Comparison of ENCODE assay signal across 8 mouse cellular contexts in the genomic region with DNA sequence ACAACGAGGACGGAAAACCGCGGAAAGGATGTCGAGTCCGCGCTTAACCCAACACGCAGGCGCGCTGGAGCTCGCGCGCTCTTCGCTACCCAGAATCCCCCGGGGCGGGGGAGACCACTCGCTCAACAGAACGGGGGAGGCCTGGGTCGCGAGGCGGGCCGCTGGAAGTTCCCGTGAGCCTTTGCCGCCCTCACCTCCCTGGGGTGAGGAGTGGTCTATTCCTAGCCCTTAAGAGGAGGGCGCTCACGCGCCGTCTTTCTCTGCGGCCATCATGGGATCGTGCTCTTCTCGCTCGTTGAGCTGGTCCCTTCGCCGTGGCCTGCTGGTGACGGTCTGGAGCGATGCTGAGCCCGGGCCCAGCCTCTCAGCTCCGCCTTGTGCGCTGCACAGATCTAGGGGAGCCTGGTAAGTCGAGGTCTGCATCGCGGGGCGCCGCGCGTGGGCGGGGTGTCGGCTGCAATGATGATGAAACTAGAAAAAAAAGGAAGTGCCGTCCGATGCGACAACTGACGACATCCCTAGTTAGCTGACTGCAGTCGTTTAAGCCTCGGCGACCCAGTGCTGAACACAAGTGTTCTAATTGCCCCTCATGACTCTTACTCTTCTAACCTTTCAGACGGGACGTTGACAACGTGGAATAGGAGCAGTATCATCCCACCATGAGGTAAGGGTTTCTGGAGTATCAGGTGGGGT. TPM values are rescaled to one million over a fixed set of nuclear protein-coding genes. Genes with fewer than 3 reads are reported as not detected.
A peak's percentile ranks its signal among the peaks of the same experiment; 100 is the strongest.
DNase-seq lines count a peak whose midpoint lies in the region; ATAC-seq and TF ChIP-seq lines count a peak whose summit lies in the region.

No protein-coding gene starts in this region.

- WGBS in forebrain, embryonic 12.5 days, result under 1% methylated on average over 58 of the region's 58 CpGs
- WGBS in large intestine, adult 2 months, result under 1% methylated on average over 58 of the region's 58 CpGs
- under 1% methylated on average over 58 of the region's 58 CpGs for WGBS in liver, postnatal 0 days (ENCODE audit: insufficient replicate concordance)
- under 1% methylated on average over 58 of the region's 58 CpGs for WGBS in neural tube, embryonic 14.5 days

- H3K4me3 ChIP-seq in E14TG2a.4 (replicated peaks; ENCODE audit: low read length), result peak overlapping the region; percentile 87
- peak overlapping the region; percentile 86 for H3K4me3 ChIP-seq in forebrain, embryonic 12.5 days (replicated peaks)
- peak overlapping the region; percentile 83 for H3K4me3 ChIP-seq in liver, postnatal 0 days (ENCODE audit: low read depth, low read length)
- peak overlapping the region; percentile 91 for H3K4me3 ChIP-seq in neural tube, embryonic 14.5 days (ENCODE audit: low read depth, low read length)

- DNase-seq in c-Kit-positive CD71-positive TER-119-positive erythroid progenitor cells, embryonic 14.5 days (ENCODE audit: low spot score), result peak; percentile 97
- DNase-seq in heart, postnatal 10 days, result peak; percentile 97 to 98
- peak; percentile 80 for DNase-seq in large intestine, adult 2 months (ENCODE audit: low read depth, low spot score)
- DNase-seq in liver, postnatal 0 days, result peak; percentile 97
- peak; percentile 97 for DNase-seq in testis, postnatal 10 days (ENCODE audit: low spot score)

- peak overlapping the region; percentile 97 for H3K9ac ChIP-seq in forebrain, embryonic 12.5 days
- H3K9ac ChIP-seq in liver, postnatal 0 days (replicated peaks), result peak overlapping the region; percentile 85
- H3K9ac ChIP-seq in neural tube, embryonic 14.5 days (replicated peaks; ENCODE audit: low read depth, low read length), result peak overlapping the region; percentile 99

- H3K27me3 ChIP-seq in E14TG2a.4 (ENCODE audit: insufficient read depth, low read length), result no peaks in the 10 kb centered on the region
- H3K27me3 ChIP-seq in forebrain, embryonic 12.5 days, result no peaks in the 10 kb centered on the region
- no peaks in the 10 kb centered on the region for H3K27me3 ChIP-seq in liver, postnatal 0 days (ENCODE audit: insufficient read depth, low read length)
- no peaks in the 10 kb centered on the region for H3K27me3 ChIP-seq in neural tube, embryonic 14.5 days (ENCODE audit: control insufficient read depth, insufficient read depth, low read length)

- TF ChIP-seq EP300 in liver, postnatal 0 days (IDR thresholded peaks at IDR 0.05; ENCODE audit: low read depth), result peak; percentile 75; the same call in 1 of the 2 replicates

- H3K27ac ChIP-seq in forebrain, embryonic 12.5 days, result peak overlapping the region; percentile 95
- H3K27ac ChIP-seq in liver, postnatal 0 days (ENCODE audit: low read depth), result peak overlapping the region; percentile 96
- peak overlapping the region; percentile 92 for H3K27ac ChIP-seq in neural tube, embryonic 14.5 days (ENCODE audit: low read depth, low read length)

- peaks cover 49% of the 10 kb centered on the region for H3K36me3 ChIP-seq in E14TG2a.4 (ENCODE audit: insufficient read depth, low read length)
- H3K36me3 ChIP-seq in forebrain, embryonic 12.5 days (replicated peaks), result peaks cover 40% of the 10 kb centered on the region
- H3K36me3 ChIP-seq in liver, postnatal 0 days (replicated peaks; ENCODE audit: insufficient read depth, low read length), result peaks cover 38% of the 10 kb centered on the region
- peaks cover 38% of the 10 kb centered on the region for H3K36me3 ChIP-seq in neural tube, embryonic 14.5 days (ENCODE audit: control insufficient read depth, insufficient read depth, low read length)

- no peaks in the 10 kb centered on the region for H3K9me3 ChIP-seq in E14TG2a.4 (ENCODE audit: low read length)
- H3K9me3 ChIP-seq in forebrain, embryonic 12.5 days, result no peaks in the 10 kb centered on the region
- no peaks in the 10 kb centered on the region for H3K9me3 ChIP-seq in liver, postnatal 0 days (ENCODE audit: low read length)
- no peaks in the 10 kb centered on the region for H3K9me3 ChIP-seq in neural tube, embryonic 14.5 days (ENCODE audit: control insufficient read depth, low read length)

- ATAC-seq in forebrain, embryonic 12.5 days (ENCODE audit: low FRiP score), result peak; percentile 96
- ATAC-seq in liver, postnatal 0 days, result peak; percentile 95
- ATAC-seq in neural tube, embryonic 14.5 days (ENCODE audit: low read depth), result peak; percentile 95

- no peak for TF ChIP-seq CTCF in E14TG2a.4 (conservative IDR thresholded peaks at IDR 0.05; ENCODE audit: low read length)
- TF ChIP-seq CTCF in liver, postnatal 0 days (IDR thresholded peaks at IDR 0.05; ENCODE audit: low read depth), result peak; percentile 38

- H3K4me1 ChIP-seq in E14TG2a.4 (replicated peaks; ENCODE audit: low read depth, low read length), result peaks cover 49% of the 10 kb centered on the region
- peaks cover 50% of the 10 kb centered on the region for H3K4me1 ChIP-seq in forebrain, embryonic 12.5 days
- H3K4me1 ChIP-seq in liver, postnatal 0 days (ENCODE audit: insufficient read depth), result peaks cover 22% of the 10 kb centered on the region
- peaks cover 33% of the 10 kb centered on the region for H3K4me1 ChIP-seq in neural tube, embryonic 14.5 days (ENCODE audit: control insufficient read depth, insufficient read depth, low read length)

- intact Hi-C loops in heart, postnatal 10 days (cut with DNase I), result loop anchor here (1.0 to 5.0 kb wide), 2 partner anchors 52 to 145 kb away; a partner anchor contains a TSS

- peak overlapping the region; percentile 67 for H3K4me2 ChIP-seq in forebrain, embryonic 12.5 days
- H3K4me2 ChIP-seq in liver, postnatal 0 days (ENCODE audit: low read depth, low read length), result peak overlapping the region; percentile 79
- H3K4me2 ChIP-seq in neural tube, embryonic 14.5 days (ENCODE audit: low read depth, low read length), result peak overlapping the region; percentile 95

RNA-seq across cellular contexts. Expression of a gene that starts 28.5 kb away (rescaled TPM):
- 6.4 and 7.3 TPM in 2 replicates for polyA plus RNA-seq in forebrain, embryonic 12.5 days (2016; fragmentation: Nextera tagmentation; extraction: Ambion mirVana)
- 1 to 10 TPM; 4.3 to 4.5 TPM for total RNA-seq in heart, postnatal 10 days (2021)
- 8.7 and 9.0 TPM in 2 replicates for polyA plus RNA-seq in large intestine, adult 2 months (2012; rRNA removed)
- polyA plus RNA-seq in liver, postnatal 0 days (2015; fragmentation: Nextera tagmentation; extraction: Ambion mirVana), result 4.7 and 5.4 TPM in 2 replicates
- polyA plus RNA-seq in neural tube, embryonic 14.5 days (2014; fragmentation: Nextera tagmentation; extraction: Ambion mirVana), result 25.1 and 25.8 TPM in 2 replicates

RNA-seq across cellular contexts. Expression of a gene that starts 45.6 kb away (rescaled TPM):
- polyA plus RNA-seq in forebrain, embryonic 12.5 days (2016; fragmentation: Nextera tagmentation; extraction: Ambion mirVana), result 12.6 and 15.1 TPM in 2 replicates
- total RNA-seq in heart, postnatal 10 days (2021), result 10 to 100 TPM; 12.0 to 12.3 TPM
- polyA plus RNA-seq in large intestine, adult 2 months (2012; rRNA removed), result 72.9 and 87.9 TPM in 2 replicates
- polyA plus RNA-seq in liver, postnatal 0 days (2015; fragmentation: Nextera tagmentation; extraction: Ambion mirVana), result 1.1 and 1.3 TPM in 2 replicates
- 10.1 and 10.5 TPM in 2 replicates for polyA plus RNA-seq in neural tube, embryonic 14.5 days (2014; fragmentation: Nextera tagmentation; extraction: Ambion mirVana)

RNA-seq across cellular contexts. Expression of a gene that starts 45.7 kb away (rescaled TPM):
- 36.8 and 38.1 TPM in 2 replicates for polyA plus RNA-seq in forebrain, embryonic 12.5 days (2016; fragmentation: Nextera tagmentation; extraction: Ambion mirVana)
- 10 to 100 TPM; 10.8 to 15.8 TPM for total RNA-seq in heart, postnatal 10 days (2021)
- 36.1 and 46.8 TPM in 2 replicates for polyA plus RNA-seq in large intestine, adult 2 months (2012; rRNA removed)
- 7.8 and 9.6 TPM in 2 replicates for polyA plus RNA-seq in liver, postnatal 0 days (2015; fragmentation: Nextera tagmentation; extraction: Ambion mirVana)
- 25.9 and 27.4 TPM in 2 replicates for polyA plus RNA-seq in neural tube, embryonic 14.5 days (2014; fragmentation: Nextera tagmentation; extraction: Ambion mirVana)

RNA-seq across cellular contexts. Expression of a gene that starts 51.8 kb away (rescaled TPM):
- 3,704 and 3,828 TPM in 2 replicates for polyA plus RNA-seq in forebrain, embryonic 12.5 days (2016; fragmentation: Nextera tagmentation; extraction: Ambion mirVana)
- total RNA-seq in heart, postnatal 10 days (2021), result 100 to 1,000 TPM; 678 to 750 TPM
- polyA plus RNA-seq in large intestine, adult 2 months (2012; rRNA removed), result 1,797 and 2,293 TPM in 2 replicates
- polyA plus RNA-seq in liver, postnatal 0 days (2015; fragmentation: Nextera tagmentation; extraction: Ambion mirVana), result 1,161 and 1,214 TPM in 2 replicates
- polyA plus RNA-seq in neural tube, embryonic 14.5 days (2014; fragmentation: Nextera tagmentation; extraction: Ambion mirVana), result 4,516 and 4,600 TPM in 2 replicates

Comparison
In these comparisons a context has a peak if more than half of its experiments do, and no peak if none do; other contexts are left out.
1. Peak in every context shown above with its lines: DNase-seq, ATAC-seq, H3K4me3 ChIP-seq and H3K27ac ChIP-seq.